Mouse (Mus musculus) heart, adult 2 months (tissue): ENCODE measurements around the gene Fbxw7.
A peak's percentile ranks its signal among the peaks of the same experiment; 100 is the strongest.

ENCODE experiments used
- CTCF ChIP-seq: fragments of 200-600 bp; IDR thresholded peaks from 2 replicates; pipeline ENCODE4 v1.8.1; 2022; ENCODE audit warnings: antibody characterized with exemption, mild to moderate bottlenecking, moderate library complexity
- POLR2A ChIP-seq: fragments of 200-500 bp; IDR thresholded peaks from 2 replicates; pipeline ENCODE4 v1.6.1; 2011; ENCODE audit warnings: mild to moderate bottlenecking, low read depth, low read length, control low read depth; ENCODE audit not compliant: insufficient read depth

- no peak for TF ChIP-seq POLR2A
- TF ChIP-seq CTCF: peak; percentile 82
Measured at GRCm38 (mm10) chr3:84906528-84906927, 91.5 kb downstream of the Fbxw7 start.
